Mouse (Mus musculus): ENCODE results near the gene Mtg1.
A peak's percentile ranks its signal among the peaks of the same experiment; 100 is the strongest.
"Not testable (repeated sequence)": the region's sequence is repeated elsewhere in the genome, so short reads cannot be mapped to it uniquely, and the experiment has no call there.

The Mtg1 gene

GRCm38 (mm10) chr7:140132184-140132583 lies 5.2 kb upstream of the Mtg1 start:
- not testable (repeated sequence) for DNase-seq

GRCm38 (mm10) chr7:140134033-140134432 lies 3.3 kb upstream of the Mtg1 start:
- not testable (repeated sequence) for DNase-seq

- DNase-seq = no peak
Measured at GRCm38 (mm10) chr7:140135106-140135770, 2.1 kb upstream of the Mtg1 start.

GRCm38 (mm10) chr7:140138021-140138310 lies 602 bp downstream of the Mtg1 start:
- no peak for DNase-seq

GRCm38 (mm10) chr7:140141350-140141749 lies 4.0 kb downstream of the Mtg1 start:
- DNase-seq = peak; percentile 41 to 74

- DNase-seq = no peak
Measured at GRCm38 (mm10) chr7:140144550-140144949, 7.2 kb downstream of the Mtg1 start.

- no peak for DNase-seq
Measured at GRCm38 (mm10) chr7:140153383-140153782, 16.0 kb downstream of the Mtg1 start.

GRCm38 (mm10) chr7:140153829-140154217 lies 16.5 kb downstream of the Mtg1 start:
- no peak for DNase-seq

- DNase-seq = no peak
Measured at GRCm38 (mm10) chr7:140154218-140154927, 17.0 kb downstream of the Mtg1 start, which contains the start of gene Sprn. TSS of gene Sprn (minus strand) at chr7:140154877.

- no peak for DNase-seq
Measured at GRCm38 (mm10) chr7:140160363-140160762, 23.0 kb downstream of the Mtg1 start.

- no peak for DNase-seq
Measured at GRCm38 (mm10) chr7:140164664-140165063, 27.3 kb downstream of the Mtg1 start, which contains the start of gene Olfr522. TSS of gene Olfr522 (minus strand) at chr7:140164764.

GRCm38 (mm10) chr7:140167950-140168349 lies 30.6 kb downstream of the Mtg1 start:
- no peak for DNase-seq

GRCm38 (mm10) chr7:140169386-140169785 lies 32.0 kb downstream of the Mtg1 start:
- peak in 1 of 2 experiments; percentile 31 for DNase-seq

- peak; percentile 34 to 54 for DNase-seq
Measured at GRCm38 (mm10) chr7:140170863-140171262, 33.5 kb downstream of the Mtg1 start.

GRCm38 (mm10) chr7:140172936-140173335 lies 35.6 kb downstream of the Mtg1 start, which contains the start of gene Olfr523:
TSS of gene Olfr523 (plus strand) at chr7:140173217.
- no peak for DNase-seq

GRCm38 (mm10) chr7:140179176-140179575 lies 41.8 kb downstream of the Mtg1 start:
- peak; percentile 78 to 87 for DNase-seq

- DNase-seq = no peak
Measured at GRCm38 (mm10) chr7:140180692-140181091, 43.3 kb downstream of the Mtg1 start.

- DNase-seq = peak in 1 of 2 experiments; percentile 28
Measured at GRCm38 (mm10) chr7:140184206-140184605, 46.8 kb downstream of the Mtg1 start.

GRCm38 (mm10) chr7:140186646-140187620 lies 49.6 kb downstream of the Mtg1 start:
- DNase-seq = peak; percentile 68 to 82

- DNase-seq = no peak
Measured at GRCm38 (mm10) chr7:140187721-140188390, 50.5 kb downstream of the Mtg1 start.

- DNase-seq = no peak
Measured at GRCm38 (mm10) chr7:140188391-140189328, 51.3 kb downstream of the Mtg1 start.
